Mouse (Mus musculus) heart, embryonic 10.5 days (tissue): ENCODE data around the gene Col6a1. TPM values are rescaled to one million over a fixed set of nuclear protein-coding genes. Genes with fewer than 3 reads are reported as not detected.

Experiments
- DNase-seq: peaks from one replicate; pipeline ENCODE4 v3.0.0-alpha.2; 2017; ENCODE audit warnings: low spot score
- H3K27ac ChIP-seq: fragments of 300-500 bp; sonication (generic); 2 replicates; pipeline ENCODE4 v1.5.1; 2016; ENCODE audit warnings: mild to moderate bottlenecking
- H3K27me3 ChIP-seq: fragments of 300-500 bp; sonication (generic); 2 replicates; pipeline ENCODE4 v1.6.1; 2016; ENCODE audit warnings: mild to moderate bottlenecking; ENCODE audit not compliant: poor library complexity, insufficient read depth, severe bottlenecking
- H3K36me3 ChIP-seq: fragments of 300-500 bp; sonication (generic); 2 replicates; pipeline ENCODE4 v1.6.1; 2016; ENCODE audit warnings: mild to moderate bottlenecking, moderate library complexity
- H3K4me1 ChIP-seq: fragments of 300-500 bp; sonication (generic); 2 replicates; pipeline ENCODE4 v1.6.1; 2016; ENCODE audit warnings: mild to moderate bottlenecking
- H3K4me3 ChIP-seq: fragments of 300-500 bp; sonication (generic); 2 replicates; pipeline ENCODE4 v1.5.1; 2016; ENCODE audit warnings: mild to moderate bottlenecking, moderate library complexity
- H3K9me3 ChIP-seq: fragments of 300-500 bp; sonication (generic); 2 replicates; pipeline ENCODE4 v1.6.1; 2016; ENCODE audit warnings: mild to moderate bottlenecking, moderate library complexity
- WGBS: fragments of 180-500 bp; shearing (Covaris S2); methylation state at CpG from one replicate; pipeline ENCODE4 v1.1.7; 2016; 5-methylcytosine and 5-hydroxymethylcytosine counted together
- polyA plus RNA-seq: library from polyadenylated mRNA; unstranded; fragments of >200 nt; fragmentation: Nextera tagmentation; extraction: Ambion mirVana; gene quantifications from 2 replicates; pipeline ENCODE4 v1.2.1, GENCODE M21; 2016

Col6a1 gene
- polyA plus RNA-seq, 1 experiment from 2014 or later, result 17.1 TPM

DNA sequence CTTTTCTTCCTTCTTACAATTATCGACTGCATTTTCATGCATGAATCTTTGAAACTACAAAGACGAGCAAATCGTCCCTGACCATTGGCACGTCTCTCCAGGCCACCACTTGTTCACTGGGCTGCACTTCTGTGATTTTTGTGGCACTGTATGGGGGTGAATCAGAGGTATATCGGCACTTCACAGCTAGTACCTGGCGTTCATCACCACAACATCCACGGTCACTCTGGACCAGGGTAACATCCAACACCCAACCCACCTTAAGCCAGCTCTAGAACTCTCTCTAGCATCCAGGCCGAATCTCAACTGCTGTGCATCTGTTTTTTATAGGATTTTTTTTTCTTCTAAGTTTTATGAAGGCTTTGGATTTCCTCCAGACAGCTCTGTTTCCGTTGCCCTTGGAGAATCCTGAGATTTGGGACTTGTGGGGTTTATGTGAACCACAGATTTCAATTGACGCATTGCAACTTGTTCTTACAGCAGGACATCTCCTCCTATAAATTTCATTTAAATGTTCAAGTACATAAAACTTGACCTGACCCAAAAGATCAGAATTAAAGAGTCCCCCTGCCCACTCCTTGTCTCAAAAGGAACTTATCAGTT lies 30.6 kb downstream of the Col6a1 start:
- no peak overlapping the region for H3K4me3 ChIP-seq
- H3K4me1 ChIP-seq, result peaks cover 12% of the 10 kb centered on the region
- WGBS, result 73% methylated on average over 10 of the region's 10 CpGs
- H3K27ac ChIP-seq, result no peak overlapping the region; the same call in 1 of the 2 replicates
- no peak for DNase-seq
- no peaks in the 10 kb centered on the region for H3K9me3 ChIP-seq
- H3K36me3 ChIP-seq, result no peaks in the 10 kb centered on the region
- no peaks in the 10 kb centered on the region for H3K27me3 ChIP-seq

DNA sequence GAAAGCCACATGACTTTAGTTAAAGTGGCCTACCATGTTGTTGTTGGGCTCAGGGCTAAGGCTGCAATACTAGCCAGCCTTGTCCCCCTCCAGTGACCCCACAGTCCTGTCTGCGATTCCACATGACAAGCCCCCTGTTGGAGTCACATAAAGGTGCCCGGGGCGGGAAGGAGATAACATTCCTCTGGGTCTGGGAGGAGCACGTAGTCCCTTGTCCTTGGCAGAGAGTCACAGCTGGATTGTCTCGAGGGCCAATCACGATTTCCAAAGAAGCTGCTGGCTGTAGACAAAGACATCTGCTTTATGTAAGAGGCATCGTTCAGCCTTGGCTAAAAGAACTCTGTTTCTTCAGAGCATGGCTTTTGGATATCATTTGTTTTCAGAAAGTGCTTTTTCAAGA lies 31.2 kb downstream of the Col6a1 start:
- DNase-seq, result no peak
- H3K36me3 ChIP-seq, result no peaks in the 10 kb centered on the region
- H3K4me3 ChIP-seq, result no peak overlapping the region
- no peak overlapping the region; the same call in 1 of the 2 replicates for H3K27ac ChIP-seq
- 12% methylated on average over 7 of the region's 7 CpGs for WGBS
- H3K9me3 ChIP-seq, result no peaks in the 10 kb centered on the region
- H3K27me3 ChIP-seq, result no peaks in the 10 kb centered on the region
- peaks cover 12% of the 10 kb centered on the region for H3K4me1 ChIP-seq

DNA sequence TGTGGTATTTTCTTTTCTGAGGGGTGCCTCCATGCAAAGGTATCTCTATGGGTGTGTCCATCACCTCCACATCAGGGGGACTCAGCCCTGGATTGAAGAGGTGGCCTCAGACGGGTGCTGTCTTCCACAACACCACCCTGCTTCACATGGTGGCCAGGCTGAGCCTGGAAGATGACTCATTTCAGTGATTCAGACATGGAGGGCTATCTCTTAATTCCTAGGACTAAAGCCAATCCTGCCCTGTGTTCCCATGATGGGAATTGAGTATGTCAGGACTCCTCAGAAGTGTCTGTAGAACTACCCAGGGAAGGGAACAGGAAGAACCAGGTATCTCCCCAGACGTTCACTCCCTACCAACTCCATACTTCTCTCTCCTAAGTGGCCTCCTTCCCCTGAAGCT lies 32.5 kb downstream of the Col6a1 start:
- 66% methylated on average over 2 of the region's 2 CpGs for WGBS
- H3K9me3 ChIP-seq, result no peaks in the 10 kb centered on the region
- H3K27ac ChIP-seq, result no peak overlapping the region
- H3K4me1 ChIP-seq, result peaks cover 12% of the 10 kb centered on the region
- H3K27me3 ChIP-seq, result no peaks in the 10 kb centered on the region
- H3K36me3 ChIP-seq, result no peaks in the 10 kb centered on the region
- DNase-seq, result no peak
- H3K4me3 ChIP-seq, result no peak overlapping the region

DNA sequence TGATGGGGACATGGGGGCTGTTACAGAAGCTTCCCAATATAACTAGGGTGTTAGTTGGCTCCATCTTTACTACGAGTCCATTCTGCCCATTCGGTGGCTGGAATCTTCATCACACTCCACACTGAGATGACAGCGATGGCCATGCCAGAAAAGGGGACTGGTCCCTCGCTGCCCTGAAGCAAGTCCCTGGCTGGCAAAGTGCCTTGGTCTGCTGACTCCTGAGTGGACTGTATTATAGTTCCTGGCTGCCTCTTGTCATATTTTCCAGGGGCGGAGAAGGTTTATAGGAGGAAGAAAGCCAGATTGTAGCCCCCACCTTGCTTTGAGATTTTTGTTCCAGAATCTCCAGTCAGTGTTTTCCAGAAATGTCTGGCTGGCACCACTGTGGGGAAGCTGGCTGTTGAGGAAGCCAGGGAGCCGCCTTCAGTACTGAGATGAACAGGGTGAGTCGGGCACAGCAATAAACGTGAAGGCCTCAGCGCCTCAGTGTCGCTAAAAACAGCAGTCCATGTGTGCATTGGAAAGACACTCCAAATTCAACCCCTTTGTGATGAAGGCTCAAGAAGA lies 40.4 kb downstream of the Col6a1 start:
- 81% methylated on average over 10 of the region's 10 CpGs for WGBS
- peaks cover 15% of the 10 kb centered on the region for H3K4me1 ChIP-seq
- H3K36me3 ChIP-seq, result no peaks in the 10 kb centered on the region
- no peaks in the 10 kb centered on the region for H3K9me3 ChIP-seq
- no peak overlapping the region for H3K4me3 ChIP-seq
- DNase-seq, result peak; percentile 46
- no peak overlapping the region for H3K27ac ChIP-seq
- H3K27me3 ChIP-seq, result no peaks in the 10 kb centered on the region

DNA sequence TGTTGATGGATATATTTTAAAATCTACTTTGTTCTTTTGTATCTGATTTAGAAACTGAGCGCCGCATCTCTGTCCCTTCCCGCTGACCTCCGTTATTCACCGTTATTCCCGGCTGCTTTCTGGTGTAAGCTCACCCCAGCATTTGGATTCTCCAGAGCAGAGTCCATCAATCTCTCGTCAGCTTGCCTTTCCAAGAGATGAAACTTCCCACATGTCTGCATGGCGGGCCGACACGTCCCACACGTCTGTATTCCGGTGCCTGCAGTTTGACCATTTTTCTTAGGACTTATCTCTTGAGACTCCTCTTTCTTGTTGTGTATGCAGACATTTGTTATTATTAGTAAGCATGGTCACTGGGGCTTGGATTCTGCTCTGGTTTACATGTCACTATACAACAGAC lies 42.0 kb downstream of the Col6a1 start:
- Histone ChIP-seq H3K27ac (no peak overlapping the region), H3K27me3 (no peaks in the 10 kb centered on the region), H3K4me1 (peaks cover 18% of the 10 kb centered on the region), H3K9me3 (no peaks in the 10 kb centered on the region), H3K36me3 (no peaks in the 10 kb centered on the region), H3K4me3 (no peak overlapping the region)
- WGBS, result 74% methylated on average over 12 of the region's 12 CpGs
- DNase-seq, result no peak

DNA sequence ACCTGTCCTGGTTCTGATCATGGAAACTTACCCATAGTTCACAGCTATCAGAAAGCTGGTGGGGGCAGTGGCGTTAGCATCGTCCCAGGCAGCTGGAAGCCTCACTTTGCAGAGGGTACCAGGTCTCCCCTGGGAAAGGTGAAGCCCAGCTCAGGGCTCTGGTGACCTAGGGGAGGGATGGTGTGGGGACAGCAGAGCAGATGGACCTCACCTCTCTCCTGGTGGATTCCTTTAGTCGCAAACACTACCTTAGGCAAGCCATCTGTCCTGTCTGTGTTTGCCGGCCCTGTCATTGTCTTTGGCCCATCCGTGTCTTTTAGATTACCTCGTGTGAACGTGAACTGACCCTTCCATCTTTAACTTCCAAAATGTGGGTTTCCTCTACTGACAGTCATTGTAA lies 42.5 kb downstream of the Col6a1 start:
- H3K9me3 ChIP-seq, result no peaks in the 10 kb centered on the region
- H3K36me3 ChIP-seq, result no peaks in the 10 kb centered on the region
- 66% methylated on average over 7 of the region's 7 CpGs for WGBS
- no peak overlapping the region for H3K4me3 ChIP-seq
- peak; percentile 72 for DNase-seq
- peaks cover 18% of the 10 kb centered on the region for H3K4me1 ChIP-seq
- no peak overlapping the region for H3K27ac ChIP-seq
- no peaks in the 10 kb centered on the region for H3K27me3 ChIP-seq

DNA sequence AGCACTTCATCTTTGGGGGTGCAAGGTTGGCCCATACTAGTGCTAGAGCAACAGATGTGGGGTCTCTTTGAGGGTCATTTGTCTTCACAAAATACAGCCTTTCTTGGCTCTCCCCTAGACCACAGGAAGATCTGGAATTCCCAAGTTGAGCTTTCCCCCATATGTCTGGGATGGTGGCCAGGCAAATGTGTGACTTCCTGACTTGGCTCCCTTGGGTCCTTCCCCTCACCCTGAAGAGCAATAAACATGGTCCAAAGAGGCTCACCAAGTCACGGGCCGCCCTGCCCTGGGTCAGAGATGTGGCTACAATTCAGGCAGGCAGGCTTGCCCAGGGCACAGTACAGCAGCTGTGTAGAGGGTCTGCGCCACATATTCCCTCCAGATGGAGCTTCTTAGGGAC lies 44.1 kb downstream of the Col6a1 start:
- Histone ChIP-seq H3K4me3 (no peak overlapping the region), H3K27ac (no peak overlapping the region), H3K27me3 (no peaks in the 10 kb centered on the region), H3K9me3 (no peaks in the 10 kb centered on the region), H3K4me1 (peaks cover 18% of the 10 kb centered on the region), H3K36me3 (no peaks in the 10 kb centered on the region)
- DNase-seq, result peak; percentile 71
- 74% methylated on average over 3 of the region's 3 CpGs for WGBS

DNA sequence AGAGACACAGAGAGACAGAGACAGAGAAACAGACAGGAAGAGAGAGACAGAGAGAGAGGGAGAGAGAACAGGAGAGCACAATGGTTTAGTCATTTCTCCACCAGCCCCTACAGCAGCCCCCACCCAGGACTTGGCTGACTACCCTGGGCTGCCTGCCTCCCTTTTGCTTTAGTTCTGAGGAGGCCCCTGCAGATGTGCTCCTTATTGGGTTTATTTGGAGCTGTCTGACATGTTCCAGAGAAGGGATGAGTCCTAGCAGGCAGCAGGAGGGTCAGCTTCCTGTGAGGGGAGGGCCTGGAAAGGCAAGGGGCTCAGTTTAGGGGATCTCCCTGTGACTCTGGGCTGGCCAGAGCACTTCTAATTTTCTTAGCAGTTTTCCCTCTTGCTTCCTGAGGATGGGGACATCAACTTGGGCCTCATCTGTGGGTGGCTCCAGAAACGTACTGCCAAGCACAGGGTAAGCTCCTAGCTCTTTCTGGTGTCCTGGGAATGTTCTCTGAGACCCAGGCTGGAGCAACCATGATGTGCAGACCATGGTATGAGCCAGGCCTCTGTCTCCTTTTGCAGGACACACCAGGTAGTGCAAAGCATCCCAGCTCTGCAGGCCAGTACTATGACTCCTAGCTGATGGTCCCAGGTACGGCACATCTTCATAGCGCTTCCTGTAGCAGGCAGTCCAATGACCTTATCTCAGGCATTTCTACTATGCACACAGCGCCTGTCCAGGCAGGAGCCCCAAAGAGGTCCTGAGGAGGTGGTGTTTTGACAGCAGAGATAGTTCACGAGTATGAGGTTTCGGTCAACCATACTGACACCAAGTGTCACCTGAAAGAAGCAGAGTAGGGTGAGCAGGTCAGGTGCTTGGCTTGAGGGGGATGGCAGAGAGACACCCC lies 45.0 kb downstream of the Col6a1 start:
- Histone ChIP-seq H3K4me1 (peaks cover 18% of the 10 kb centered on the region), H3K27ac (no peak overlapping the region), H3K9me3 (no peaks in the 10 kb centered on the region), H3K4me3 (no peak overlapping the region), H3K36me3 (no peaks in the 10 kb centered on the region), H3K27me3 (no peaks in the 10 kb centered on the region)
- WGBS, result 51% methylated on average over 6 of the region's 6 CpGs
- peak; percentile 73 for DNase-seq

DNA sequence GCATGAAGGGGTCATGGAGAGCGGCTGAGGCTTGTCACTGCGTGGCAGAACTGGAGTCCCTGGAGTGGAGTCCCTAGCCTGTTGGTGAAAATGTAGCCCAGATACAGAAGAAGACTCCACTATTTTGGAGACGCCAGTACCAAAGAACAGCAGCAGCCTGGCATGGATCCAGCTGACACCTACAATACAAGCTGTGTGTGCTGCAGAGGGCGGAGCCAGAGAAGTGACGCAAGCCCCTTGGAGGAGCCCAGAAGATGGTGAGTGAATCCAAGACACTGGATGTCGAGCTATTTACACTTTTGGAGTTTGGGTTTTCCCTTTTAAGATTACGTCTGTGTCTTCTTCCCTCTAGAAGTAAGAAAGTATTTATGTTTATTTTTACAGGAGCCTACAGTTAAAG lies 47.8 kb downstream of the Col6a1 start:
- Histone ChIP-seq H3K27ac (no peak overlapping the region), H3K27me3 (no peaks in the 10 kb centered on the region), H3K9me3 (no peaks in the 10 kb centered on the region), H3K4me1 (peaks cover 18% of the 10 kb centered on the region), H3K4me3 (no peak overlapping the region), H3K36me3 (no peaks in the 10 kb centered on the region)
- DNase-seq, result peak; percentile 77
- WGBS, result 57% methylated on average over 7 of the region's 7 CpGs

DNA sequence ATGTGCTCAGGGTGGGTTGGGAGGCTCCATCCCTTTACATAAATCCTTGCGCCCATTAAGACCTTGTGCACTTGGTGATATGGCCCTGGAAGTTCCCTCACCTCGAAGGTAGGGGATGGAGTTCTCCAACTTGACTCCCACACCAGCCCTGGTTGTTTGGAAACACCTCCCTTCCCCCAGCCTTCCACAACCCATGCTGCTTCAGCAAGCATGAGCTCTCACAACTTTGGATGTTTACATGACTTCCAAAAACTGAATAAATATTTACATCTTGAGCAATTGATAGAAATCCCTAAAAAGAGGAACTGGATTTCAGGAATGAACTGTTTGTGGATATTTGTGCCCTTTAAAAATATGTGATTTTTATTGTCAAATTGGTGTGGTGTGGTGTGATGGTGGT lies 50.7 kb downstream of the Col6a1 start:
- no peaks in the 10 kb centered on the region for H3K27me3 ChIP-seq
- DNase-seq, result peak; percentile 55
- no peaks in the 10 kb centered on the region for H3K9me3 ChIP-seq
- H3K4me1 ChIP-seq, result 0 out of 2 replicates have a peak, but pooled peaks cover under 1% of the 10 kb centered on the region
- whole genome bisulfite sequencing, result 78% methylated on average over 2 of the region's 2 CpGs
- no peaks in the 10 kb centered on the region for H3K36me3 ChIP-seq
- no peak overlapping the region for H3K27ac ChIP-seq
- H3K4me3 ChIP-seq, result no peak overlapping the region

DNA sequence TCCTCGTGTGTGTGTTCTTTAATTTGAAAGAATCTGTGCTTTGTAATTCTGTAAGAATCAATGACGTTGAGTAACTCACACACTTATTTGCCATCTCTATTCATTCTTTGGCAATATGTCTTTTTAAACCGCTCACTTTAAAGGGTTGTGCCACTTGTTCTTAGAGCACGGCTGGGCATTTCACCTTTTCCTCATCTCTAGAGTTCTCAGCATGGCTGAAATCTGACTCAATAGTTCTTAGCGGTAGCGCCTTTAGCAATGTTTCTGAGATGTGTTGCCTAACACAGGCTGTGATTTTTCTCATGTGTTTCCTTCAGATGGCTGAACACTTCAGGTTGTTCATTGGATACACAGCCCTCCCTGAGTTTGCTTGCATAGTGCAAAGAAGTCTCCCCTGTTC lies 51.4 kb downstream of the Col6a1 start:
- no peaks in the 10 kb centered on the region for H3K27me3 ChIP-seq
- no peaks in the 10 kb centered on the region for H3K36me3 ChIP-seq
- H3K9me3 ChIP-seq, result no peaks in the 10 kb centered on the region
- no peak overlapping the region for H3K27ac ChIP-seq
- no peaks in the 10 kb centered on the region for H3K4me1 ChIP-seq
- DNase-seq, result no peak
- H3K4me3 ChIP-seq, result no peak overlapping the region
- WGBS, result 81% methylated on average over 6 of the region's 6 CpGs

DNA sequence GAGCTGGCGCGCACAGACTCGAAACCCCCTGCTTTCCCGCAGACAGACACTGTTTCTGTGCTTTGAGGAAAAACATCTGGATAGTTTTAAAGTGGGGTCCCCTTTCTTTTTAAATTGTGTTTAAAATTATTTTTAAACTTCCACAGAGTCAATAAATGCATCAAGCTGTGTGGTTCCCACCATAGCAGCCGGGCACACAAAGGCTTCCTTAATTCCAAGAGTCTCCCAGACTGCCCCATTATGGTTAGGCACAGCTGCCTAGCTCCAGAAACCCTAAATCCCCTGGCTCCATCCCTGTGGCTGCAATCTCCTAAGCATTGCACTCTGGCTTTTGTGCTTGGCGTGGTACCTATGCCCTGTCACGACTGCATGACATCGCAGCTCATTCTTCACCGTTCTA lies 54.0 kb downstream of the Col6a1 start:
- peak; percentile 56 for DNase-seq
- WGBS, result 89% methylated on average over 9 of the region's 9 CpGs

DNA sequence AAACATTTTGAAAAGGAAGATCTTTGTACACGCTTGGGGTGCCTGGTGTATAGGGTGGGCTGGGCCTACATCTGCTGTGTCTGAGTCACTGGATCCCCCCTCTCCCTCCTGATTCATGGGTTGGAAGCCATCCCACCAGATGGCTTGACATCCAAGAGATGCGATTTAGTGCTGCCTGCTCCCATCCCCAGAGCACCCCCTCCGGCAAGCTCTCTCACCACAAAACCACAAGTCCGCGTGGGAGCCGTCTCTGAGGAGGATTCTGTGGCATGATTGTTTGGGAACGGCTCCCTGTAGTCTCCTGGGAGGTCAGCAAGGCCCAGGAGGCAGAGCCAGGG lies 57.1 kb downstream of the Col6a1 start:
- H3K27me3 ChIP-seq, result no peaks in the 10 kb centered on the region
- H3K4me3 ChIP-seq, result no peak overlapping the region
- H3K4me1 ChIP-seq, result no peaks in the 10 kb centered on the region
- WGBS, result 63% methylated on average over 7 of the region's 7 CpGs
- H3K36me3 ChIP-seq, result no peaks in the 10 kb centered on the region
- H3K9me3 ChIP-seq, result no peaks in the 10 kb centered on the region
- DNase-seq, result peak; percentile 76
- H3K27ac ChIP-seq, result no peak overlapping the region

More for the DNA sequence above, 54.0 kb downstream of the Col6a1 start:
- Histone ChIP-seq H3K27ac (no peak overlapping the region), H3K36me3 (no peaks in the 10 kb centered on the region), H3K4me3 (no peak overlapping the region), H3K27me3 (no peaks in the 10 kb centered on the region), H3K4me1 (no peaks in the 10 kb centered on the region), H3K9me3 (no peaks in the 10 kb centered on the region)
